In the genomic region with DNA sequence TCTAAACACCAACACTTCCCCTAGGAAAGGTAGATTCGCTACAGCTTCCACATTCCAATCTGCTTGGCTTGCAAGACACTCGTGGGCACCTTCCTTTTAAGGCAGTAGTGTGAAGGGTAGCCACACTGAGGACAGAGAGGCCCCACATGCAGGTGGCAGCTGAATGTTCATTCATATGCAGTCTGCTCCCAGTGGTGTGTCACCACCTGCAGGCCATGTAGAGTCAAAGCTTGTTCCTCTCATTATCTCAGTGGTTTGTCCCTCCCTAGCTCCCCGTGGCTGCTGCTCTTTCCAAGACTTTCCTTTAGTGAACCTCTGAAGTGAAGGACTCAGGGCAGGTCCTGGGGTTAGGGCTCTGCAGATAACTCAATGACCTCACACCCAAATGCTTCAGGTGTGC, we compare ENCODE assay signal across 14 mouse cellular contexts.
DNase-seq lines count a peak whose midpoint lies in the region; ATAC-seq and TF ChIP-seq lines count a peak whose summit lies in the region.
"Had no signal": no experiment of that assay in that cellular context is flagged by ENCODE, and none has a peak within 500 bp of the region (broad histone marks: within the 10 kb centered on the region; RNA-seq: fewer than 3 reads in every experiment).

No protein-coding gene starts in this region.

- H3K4me3 ChIP-seq in lung, postnatal 0 days (ENCODE audit: low read depth, low read length): no peak overlapping the region
- H3K4me3 ChIP-seq: embryonic facial prominence, embryonic 10.5 days; limb, embryonic 13.5 days had no signal

- no peaks in the 10 kb centered on the region for H3K4me1 ChIP-seq in lung, postnatal 0 days (ENCODE audit: insufficient read depth, low read depth, low read length)

- peak; percentile 46 for TF ChIP-seq CTCF in lung, postnatal 0 days (IDR thresholded peaks at IDR 0.05)

- DNase-seq in heart, adult 8-10 months (ENCODE audit: low spot score): peak; percentile 3
- no peak for DNase-seq in heart, postnatal 36 days
- no peak for DNase-seq in lung, postnatal 0 days (ENCODE audit: low spot score)
- no peak for DNase-seq in lung, postnatal 14 days
- DNase-seq in R1 (ENCODE audit: low read depth, low spot score): peak; percentile 6
- DNase-seq in right cerebral cortex, postnatal 14 days: no peak
- DNase-seq in kidney, adult 18-20 months: no peak
- DNase-seq: cerebellum, adult 9-10 months; kidney, adult 11 months; midbrain, embryonic 14.5 days had no signal

- H3K9ac ChIP-seq in lung, postnatal 0 days (replicated peaks; ENCODE audit: low read depth): no peak overlapping the region
- H3K9ac ChIP-seq: limb, embryonic 13.5 days had no signal

- H3K9me3 ChIP-seq in lung, postnatal 0 days (ENCODE audit: low read length): no peaks in the 10 kb centered on the region
- H3K9me3 ChIP-seq: embryonic facial prominence, embryonic 10.5 days; limb, embryonic 13.5 days had no signal

- H3K4me2 ChIP-seq in lung, postnatal 0 days (replicated peaks; ENCODE audit: low read depth, low read length): no peak overlapping the region
- H3K4me2 ChIP-seq: limb, embryonic 13.5 days had no signal

- no peak overlapping the region for H3K27ac ChIP-seq in lung, postnatal 0 days (ENCODE audit: low read length)
- H3K27ac ChIP-seq: embryonic facial prominence, embryonic 10.5 days; limb, embryonic 13.5 days had no signal

- no peak for TF ChIP-seq EP300 in lung, postnatal 0 days (IDR thresholded peaks at IDR 0.05)

- intact Hi-C loops in heart, postnatal 36 days (cut with DNase I): loop anchor here (5.0 kb wide), 3 partner anchors 45 to 375 kb away; no protein-coding TSS in a partner anchor

- H3K27me3 ChIP-seq in lung, postnatal 0 days (replicated peaks; ENCODE audit: insufficient read depth, low read length): no peaks in the 10 kb centered on the region

- WGBS in lung, postnatal 0 days: 31% methylated on average over 3 of the region's 3 CpGs

- no peak for ATAC-seq in lung, postnatal 0 days
- ATAC-seq in megakaryocyte-erythroid progenitor cell, adult 5-6 weeks (replicated peaks; ENCODE audit: low FRiP score, low TSS enrichment, poor library complexity, severe bottlenecking): peak; percentile 77
- ATAC-seq: activated CD4-positive, CD25-positive, alpha-beta regulatory T cell, adult 4 months had no signal

- H3K36me3 ChIP-seq in lung, postnatal 0 days (ENCODE audit: insufficient read depth, low read length): no peaks in the 10 kb centered on the region
- H3K36me3 ChIP-seq: embryonic facial prominence, embryonic 10.5 days; limb, embryonic 13.5 days had no signal

Comparison
In these comparisons a context has a peak if more than half of its experiments do, and no peak if none do; other contexts are left out.
1. DNase-seq: peak in heart, adult 8-10 months (single experiment) and R1 (single experiment); none in heart, postnatal 36 days (0 of 2), lung, postnatal 0 days (single experiment), lung, postnatal 14 days (single experiment), right cerebral cortex, postnatal 14 days (single experiment) and kidney, adult 18-20 months (single experiment).